In the genomic region with DNA sequence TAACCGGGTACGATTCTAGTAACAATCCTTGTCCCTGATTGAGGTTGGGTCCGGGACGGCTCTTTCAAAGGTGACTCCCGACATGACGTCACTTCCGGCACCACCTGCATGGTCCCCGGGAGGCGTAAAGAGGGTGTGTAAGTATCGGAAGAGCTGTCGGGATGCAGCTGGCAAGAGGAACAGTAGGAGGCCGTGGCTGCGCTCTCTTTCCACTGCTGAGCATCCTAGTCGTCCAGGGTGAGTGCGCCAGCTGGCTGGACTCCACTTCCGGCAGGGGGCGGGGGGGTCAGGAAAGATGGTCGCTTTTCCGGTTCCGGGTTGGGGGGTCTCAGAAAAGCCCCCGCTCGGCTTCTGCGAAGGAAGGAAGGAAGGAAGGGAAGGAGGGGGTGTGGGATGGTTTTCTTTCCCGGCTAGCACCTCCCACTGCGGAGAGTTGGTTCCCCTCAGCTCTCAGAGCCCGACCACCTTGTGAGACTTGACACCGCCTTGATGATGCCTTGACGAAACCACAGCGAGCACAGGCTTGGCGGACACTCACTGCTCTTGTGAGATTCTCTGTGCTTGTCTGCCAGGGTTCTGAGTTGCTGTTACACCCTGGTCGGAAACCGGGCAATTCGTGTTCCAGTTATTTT, we compare ENCODE assay signal across 8 mouse cellular contexts. TPM values are rescaled to one million over a fixed set of nuclear protein-coding genes. Genes with fewer than 3 reads are reported as not detected.
DNase-seq lines count a peak whose midpoint lies in the region; ATAC-seq lines count a peak whose summit lies in the region.

Gene Mpzl3, plus strand, starts transcription at position 105 of the 632 bp plus-strand sequence.

- peak within 1 kb of the TSS; percentile 73 for H3K4me3 ChIP-seq in forebrain, embryonic 15.5 days
- H3K4me3 ChIP-seq in neural tube, embryonic 15.5 days (replicated peaks) = peak within 1 kb of the TSS; percentile 68

- peak within 1 kb of the TSS; percentile 99 for H3K27ac ChIP-seq in forebrain, embryonic 15.5 days (replicated peaks)
- peak within 1 kb of the TSS; percentile 100 for H3K27ac ChIP-seq in neural tube, embryonic 15.5 days (replicated peaks)

- WGBS in forebrain, embryonic 15.5 days = under 1% methylated on average over 33 of the region's 33 CpGs
- WGBS in neural tube, embryonic 15.5 days = under 1% methylated on average over 33 of the region's 33 CpGs

- peak within 1 kb of the TSS; percentile 52 for H3K9ac ChIP-seq in forebrain, embryonic 15.5 days (replicated peaks)
- peak within 1 kb of the TSS; percentile 63 for H3K9ac ChIP-seq in neural tube, embryonic 15.5 days (replicated peaks)

- H3K27me3 ChIP-seq in forebrain, embryonic 15.5 days = peaks cover 43% of the 10 kb centered on the region
- peaks cover 47% of the 10 kb centered on the region for H3K27me3 ChIP-seq in neural tube, embryonic 15.5 days (replicated peaks)

- H3K4me1 ChIP-seq in forebrain, embryonic 15.5 days = peaks cover 5% of the 10 kb centered on the region
- H3K4me1 ChIP-seq in neural tube, embryonic 15.5 days = peaks cover 7% of the 10 kb centered on the region; the same call in 1 of the 2 replicates

- intact Hi-C loops in heart, postnatal 25 days (cut with DNase I) = no loop called here

- H3K36me3 ChIP-seq in forebrain, embryonic 15.5 days = no peaks in the 10 kb centered on the region
- H3K36me3 ChIP-seq in neural tube, embryonic 15.5 days = no peaks in the 10 kb centered on the region

- ATAC-seq in CD4-positive, CD25-positive, alpha-beta regulatory T cell, adult 4 months = peak; percentile 78
- ATAC-seq in forebrain, embryonic 15.5 days (replicated peaks) = peak; percentile 98
- peak; percentile 99 for ATAC-seq in neural tube, embryonic 15.5 days (ENCODE audit: low FRiP score)

- H3K9me3 ChIP-seq in forebrain, embryonic 15.5 days = no peaks in the 10 kb centered on the region
- H3K9me3 ChIP-seq in neural tube, embryonic 15.5 days (replicated peaks) = no peaks in the 10 kb centered on the region

- DNase-seq in c-Kit-positive CD71-positive TER-119-positive erythroid progenitor cells, embryonic 14.5 days (ENCODE audit: low spot score) = peak; percentile 29
- DNase-seq in heart, postnatal 25 days (ENCODE audit: low spot score) = peak; percentile 38
- DNase-seq in layer of hippocampus, adult 18-20 months (ENCODE audit: low spot score in 2 of 2) = peak; percentile 74 to 90
- peak; percentile 77 to 79 for DNase-seq in lung, adult 18-20 months
- DNase-seq in testis, postnatal 10 days (ENCODE audit: low spot score) = peak; percentile 91

- peak within 1 kb of the TSS; percentile 62 for H3K4me2 ChIP-seq in forebrain, embryonic 15.5 days (replicated peaks)
- peak within 1 kb of the TSS; percentile 78 for H3K4me2 ChIP-seq in neural tube, embryonic 15.5 days

RNA-seq across cellular contexts. Expression of gene Mpzl3, which starts in this region (rescaled TPM):
- polyA plus RNA-seq in CD4-positive, CD25-positive, alpha-beta regulatory T cell, adult 4 months (2017; shearing (Covaris generic)) = 10 to 100 TPM in 1 of 2 experiments, 1 to 10 TPM in 1; 7.5 to 10.8 TPM
- polyA plus RNA-seq in forebrain, embryonic 15.5 days (2015; fragmentation: Nextera tagmentation; extraction: Ambion mirVana) = 1.1 and 1.5 TPM in 2 replicates
- total RNA-seq in heart, postnatal 25 days (2021) = 1 to 10 TPM; 1.5 to 2.6 TPM
- 1 to 10 TPM; 4.2 to 5.7 TPM for total RNA-seq in layer of hippocampus, adult 18-20 months (2021)
- polyA plus RNA-seq in neural tube, embryonic 15.5 days (2015; fragmentation: Nextera tagmentation; extraction: Ambion mirVana) = 1.00 and 2.0 TPM in 2 replicates

Comparison
In these comparisons a context has a peak if more than half of its experiments do, and no peak if none do; other contexts are left out.
1. Peak in every context shown above with its lines: DNase-seq, ATAC-seq, H3K4me3 ChIP-seq and H3K27ac ChIP-seq.
2. DNase-seq: peak in every context shown above with its lines; median percentile 91 in testis, postnatal 10 days; 82 in layer of hippocampus, adult 18-20 months; 78 in lung, adult 18-20 months; 38 in heart, postnatal 25 days; 29 in c-Kit-positive CD71-positive TER-119-positive erythroid progenitor cells, embryonic 14.5 days.